Mouse (Mus musculus): ENCODE measurements around the gene Wnt4.

DNA sequence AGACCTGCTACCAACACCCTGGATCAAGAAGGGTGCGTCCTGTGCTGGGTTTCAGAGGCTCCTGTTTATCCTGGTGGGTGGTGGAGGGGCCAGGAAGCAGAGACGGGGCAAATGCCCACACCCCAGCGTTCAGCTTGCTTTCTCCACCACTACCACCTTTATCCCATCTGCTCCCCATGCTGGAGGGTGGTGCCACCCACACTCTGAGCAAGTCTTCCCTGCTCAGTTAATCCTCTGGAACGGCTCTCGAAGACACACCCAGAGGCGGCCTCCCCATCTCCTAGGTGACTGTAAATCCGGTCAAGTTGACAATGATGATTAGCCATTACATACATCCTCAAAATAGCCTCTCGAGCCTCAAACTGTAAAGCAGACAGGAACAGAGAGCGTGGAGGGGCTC is 41.9 kb upstream of the Wnt4 start:
- TF ChIP-seq POLR2A (IDR thresholded peaks at IDR 0.05; ENCODE audit: borderline replicate concordance, control insufficient read depth, low read depth, low read length): no peak
- TF ChIP-seq CTCF (IDR thresholded peaks at IDR 0.05; ENCODE audit: control insufficient read depth, insufficient read depth, low read length): no peak
